Mouse (Mus musculus) erythroid progenitor cell, adult 5-6 weeks (primary cell): Measurements from ENCODE around the gene Olfr976. TPM values are rescaled to one million over a fixed set of nuclear protein-coding genes. Genes with fewer than 3 reads are reported as not detected.
"Not testable (repeated sequence)": the region's sequence is repeated elsewhere in the genome, so short reads cannot be mapped to it uniquely, and the experiment has no call there.

ENCODE experiments used
- ATAC-seq: replicated peaks from 2 replicates; pipeline ENCODE4 v1.8.0; 2016; ENCODE audit warnings: moderate number of reproducible peaks, mild to moderate bottlenecking, moderate TSS enrichment, inconsistent platforms; ENCODE audit not compliant: poor library complexity, low FRiP score, severe bottlenecking
- total RNA-seq, 2 experiments: library from RNA; stranded (forward) in 1 of 2; stranded (reverse) in 1 of 2; fragments of 150-400 nt in 1 of 2; fragments of 186-747, 209-891 nt in 1 of 2; gene quantifications; 2 replicates each; pipeline versions ENCODE4 v1.2.3 to v1.2.4; 2015 to 2017; ENCODE audit warnings: low replicate concordance in 2 of 2

Olfr976 gene
- not detected in 2 replicates for total RNA-seq (2015; ENCODE audit: low replicate concordance)
- not detected in 2 replicates for total RNA-seq (2017; ENCODE audit: low replicate concordance)

DNA sequence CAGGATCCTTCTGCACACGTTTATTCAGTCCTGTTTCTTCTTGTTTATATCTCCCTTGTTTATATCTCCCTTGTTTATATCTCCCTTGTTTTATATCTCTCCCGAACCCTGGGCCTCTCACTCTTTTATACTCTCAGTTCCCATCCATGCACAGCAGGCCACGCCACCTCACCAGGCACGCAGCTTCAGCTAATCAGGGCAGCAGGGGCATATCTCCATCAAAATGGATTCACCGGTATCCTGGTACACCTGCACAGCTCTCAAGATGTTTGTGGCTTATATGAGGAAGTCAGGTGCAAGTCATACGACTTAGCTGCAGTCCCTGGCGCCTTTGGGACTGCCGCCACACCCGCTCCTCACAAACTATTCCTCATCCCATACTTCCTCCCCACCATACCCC, at the start of gene Olfr976:
TSS of gene Olfr976 (minus strand) at position 101 of the 400 bp plus-strand sequence.
- ATAC-seq = not testable (repeated sequence)

DNA sequence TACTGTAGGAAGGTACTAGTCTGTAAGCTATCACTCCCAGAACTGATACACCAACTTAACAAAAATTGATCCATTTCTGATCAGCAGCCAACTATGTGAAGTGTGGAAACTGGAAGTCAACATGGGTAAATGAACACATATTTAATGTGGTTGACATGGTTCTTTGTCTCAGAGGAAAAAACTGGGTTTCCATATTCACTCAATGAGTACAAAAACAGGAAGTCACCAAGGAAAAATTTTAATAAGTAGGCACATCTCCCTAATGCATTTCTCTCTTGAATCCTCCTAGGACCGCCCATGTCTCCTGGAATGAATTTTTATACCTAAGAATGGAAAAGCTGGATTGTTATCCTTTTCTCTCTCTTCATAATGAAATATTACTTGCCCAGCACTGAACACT, 48.5 kb upstream of the Olfr976 start, which contains the start of gene Olfr980:
TSS of gene Olfr980 (minus strand) at position 101 of the 400 bp plus-strand sequence.
- no peak for ATAC-seq

DNA sequence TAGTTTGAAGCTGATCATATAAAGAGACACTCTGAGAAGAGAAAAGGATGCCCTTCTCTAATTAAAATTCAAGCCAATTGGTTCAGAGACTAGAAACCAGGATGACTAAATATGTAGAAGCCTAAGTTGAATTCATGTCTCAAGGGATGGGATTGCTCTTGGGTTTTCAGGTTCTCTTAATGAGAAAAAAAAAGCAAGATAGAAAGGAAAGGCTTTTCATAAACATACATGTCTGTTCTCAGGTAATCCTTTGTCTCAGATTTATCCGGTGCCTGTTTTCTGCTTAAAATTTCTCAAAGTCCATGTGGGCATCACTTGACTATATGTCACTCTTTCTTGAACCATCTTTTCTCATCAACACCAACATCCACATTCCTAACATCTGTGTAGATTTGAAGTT, 42.4 kb upstream of the Olfr976 start, which contains the start of gene Olfr979:
TSS of gene Olfr979 (minus strand) at position 101 of the 400 bp plus-strand sequence.
- no peak for ATAC-seq

DNA sequence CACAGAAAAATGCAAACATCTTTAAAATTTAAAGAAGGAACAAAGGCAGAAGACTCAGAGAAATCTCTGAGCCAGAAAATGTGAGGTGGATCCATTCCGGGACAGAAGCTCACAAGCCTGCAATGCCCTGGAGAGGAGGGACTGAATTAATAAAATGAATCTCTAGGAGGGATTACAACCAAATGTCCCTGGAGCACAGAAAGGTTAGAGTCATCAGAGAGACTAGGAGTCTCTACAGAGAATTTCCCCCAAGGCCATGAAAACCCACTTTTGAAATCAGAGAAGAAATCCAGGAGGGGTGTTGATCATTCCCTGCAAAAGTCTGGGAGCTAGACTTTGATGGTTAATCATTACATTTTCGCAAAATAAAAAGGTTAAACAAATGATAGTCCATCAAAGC, 30.9 kb upstream of the Olfr976 start, which contains the start of gene Olfr978:
TSS of gene Olfr978 (plus strand) at position 301 of the 400 bp plus-strand sequence.
- no peak for ATAC-seq

DNA sequence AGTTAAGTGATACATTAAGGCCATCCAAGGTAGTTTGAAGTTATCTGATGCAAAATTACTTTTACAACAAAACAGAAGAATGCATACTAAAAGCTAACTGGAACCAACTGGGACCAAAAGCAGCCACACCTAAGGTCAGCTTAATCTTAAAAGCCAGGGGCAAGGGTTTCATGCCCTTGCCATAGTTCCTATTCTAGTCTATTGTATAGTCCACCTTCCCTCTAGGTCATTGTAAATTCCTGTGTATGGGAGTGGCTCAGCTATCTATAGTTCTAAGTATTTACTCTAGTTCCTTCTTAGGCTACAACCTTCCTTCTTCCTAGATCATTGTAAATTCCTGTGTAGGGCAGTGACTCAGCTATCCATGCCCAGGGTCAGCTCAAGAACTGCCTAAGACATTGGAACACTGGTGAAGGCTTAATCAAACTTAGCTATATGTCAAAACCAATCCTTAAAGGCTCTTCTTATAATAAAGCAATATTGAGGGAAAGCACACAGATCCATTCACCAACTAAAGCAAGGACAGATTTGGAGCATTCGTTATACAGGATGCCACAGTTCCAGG, 15.7 kb upstream of the Olfr976 start:
- ATAC-seq = not testable (repeated sequence)

DNA sequence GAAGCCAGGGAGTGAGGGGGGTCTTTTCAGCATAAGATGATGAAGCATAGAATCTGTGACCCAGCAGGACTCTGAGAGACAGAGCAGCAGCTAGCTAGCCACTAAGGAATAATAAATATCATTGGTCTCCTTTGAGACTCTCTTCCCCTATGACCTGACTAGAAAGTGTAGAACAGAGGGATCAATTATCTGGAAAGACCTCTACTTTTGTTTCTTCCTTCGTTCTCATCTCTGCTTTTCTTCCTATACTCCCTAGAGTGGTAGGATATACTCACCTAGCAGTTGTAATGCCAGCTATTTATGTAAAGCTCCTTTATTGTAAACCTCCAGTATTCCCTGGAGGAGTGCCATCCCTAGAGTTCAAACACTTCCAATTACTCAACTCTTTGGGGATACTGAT, 9.0 kb downstream of the Olfr976 start, which contains the start of gene Olfr975:
TSS of gene Olfr975 (minus strand) at position 101 of the 400 bp plus-strand sequence.
- ATAC-seq = no peak

DNA sequence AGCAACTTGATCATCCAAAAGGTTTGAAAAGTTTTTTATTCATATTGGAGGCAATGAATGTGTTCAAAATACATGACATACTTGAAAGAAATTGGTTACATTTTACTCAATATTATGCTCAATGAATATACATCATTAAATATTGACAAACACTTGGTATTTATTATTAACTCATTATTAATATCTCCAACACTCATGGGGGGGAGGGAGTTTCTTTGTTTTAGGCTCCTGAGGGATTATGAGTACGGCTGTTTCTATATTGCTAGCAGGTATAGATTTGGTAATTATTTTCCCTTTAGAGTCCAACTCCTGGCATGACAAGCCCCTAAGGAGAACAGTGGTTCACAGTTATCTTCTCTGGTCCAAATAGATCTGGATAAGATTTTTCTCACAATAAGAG, 23.7 kb downstream of the Olfr976 start, which contains the start of gene Olfr974:
TSS of gene Olfr974 (plus strand) at position 301 of the 400 bp plus-strand sequence.
- no peak for ATAC-seq

DNA sequence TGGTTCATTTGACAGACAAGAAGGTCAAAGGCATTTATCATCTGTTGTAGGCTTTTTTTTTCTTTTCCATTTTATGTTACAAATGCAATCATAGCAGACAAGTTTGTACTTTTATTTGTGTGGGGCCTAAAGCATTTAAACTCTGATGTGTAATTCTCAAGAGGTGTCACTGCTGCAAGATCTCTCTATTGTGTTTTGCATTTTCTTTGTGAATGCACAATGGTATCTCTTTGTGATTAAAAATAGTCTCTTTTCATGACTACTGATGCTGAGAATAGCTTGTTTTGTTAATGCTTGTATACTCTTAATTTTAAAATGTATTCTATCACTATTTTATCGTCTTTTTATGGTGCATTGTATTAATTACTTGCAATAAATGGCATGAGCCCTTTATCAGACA, 32.1 kb downstream of the Olfr976 start:
- ATAC-seq = not testable (repeated sequence)

DNA sequence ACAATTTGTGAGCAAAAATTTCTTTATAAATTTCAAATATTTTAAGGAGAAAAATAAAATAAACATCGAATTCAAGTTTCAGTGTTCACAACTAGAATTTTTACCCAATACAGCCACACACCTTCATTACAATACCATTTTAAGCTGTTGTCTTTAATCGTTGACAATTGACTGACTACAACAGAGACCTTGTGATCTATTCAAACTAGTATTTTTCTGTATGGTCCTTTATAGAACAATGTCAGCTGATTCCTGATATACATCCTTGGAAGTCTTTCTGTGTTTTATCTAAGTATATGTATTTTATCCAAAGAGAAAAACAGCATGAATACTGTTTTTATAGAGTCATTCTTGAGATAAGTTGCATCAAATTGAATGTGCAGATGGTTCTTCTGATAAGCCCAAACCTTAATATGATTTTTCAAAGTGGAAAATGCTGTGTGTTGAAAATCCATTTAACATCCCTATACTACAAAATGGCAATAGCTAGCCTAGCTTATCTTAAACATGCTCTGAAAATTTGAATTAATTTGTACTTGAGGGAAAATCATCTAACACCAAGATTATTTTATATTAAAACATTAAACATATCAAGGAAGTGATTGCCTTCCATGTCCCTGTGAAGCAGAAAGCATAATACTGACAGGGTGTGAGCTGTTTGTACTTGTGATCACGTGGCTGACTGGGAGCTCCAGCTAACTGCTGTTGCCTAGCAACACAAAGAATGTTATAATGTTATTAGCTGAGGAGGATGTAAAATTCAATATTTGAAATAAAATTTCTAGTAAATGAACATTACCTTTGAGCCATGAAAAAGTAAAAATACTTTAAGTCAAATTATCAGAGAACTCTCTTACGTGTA, 32.7 kb downstream of the Olfr976 start:
- ATAC-seq = not testable (repeated sequence)

- ATAC-seq = no peak
Observed at GRCm38 (mm10) chr9:39909939-39910338, 51.0 kb downstream of the Olfr976 start.

GRCm38 (mm10) chr9:39907036-39907435, 53.9 kb downstream of the Olfr976 start, which contains the start of gene Olfr229:
Olfr229 (plus strand) TSS chr9:39907336.
- ATAC-seq = no peak

GRCm38 (mm10) chr9:39905106-39905505, 55.8 kb downstream of the Olfr976 start:
- no peak for ATAC-seq

Other genes starting within 250 kb of the Olfr976 start
- not detected in 2 replicates for gene Olfr965, start 249.8 kb downstream of the Olfr976 start, total RNA-seq (2015; ENCODE audit: low replicate concordance)
- gene Olfr965, start 249.8 kb downstream of the Olfr976 start, total RNA-seq (2017; ENCODE audit: low replicate concordance) = not detected in 2 replicates
- not detected in 2 replicates for gene Olfr150, start 230.2 kb downstream of the Olfr976 start, total RNA-seq (2015; ENCODE audit: low replicate concordance)
- not detected in 2 replicates for gene Olfr150, start 230.2 kb downstream of the Olfr976 start, total RNA-seq (2017; ENCODE audit: low replicate concordance)
- not detected in 2 replicates for gene Olfr967, start 214.9 kb downstream of the Olfr976 start, total RNA-seq (2015; ENCODE audit: low replicate concordance)
- not detected in 2 replicates for gene Olfr967, start 214.9 kb downstream of the Olfr976 start, total RNA-seq (2017; ENCODE audit: low replicate concordance)
- not detected in 2 replicates for gene Olfr968, start 177.9 kb downstream of the Olfr976 start, total RNA-seq (2015; ENCODE audit: low replicate concordance)
- not detected in 2 replicates for gene Olfr968, start 177.9 kb downstream of the Olfr976 start, total RNA-seq (2017; ENCODE audit: low replicate concordance)
- gene Olfr969, start 170.2 kb downstream of the Olfr976 start, total RNA-seq (2015; ENCODE audit: low replicate concordance) = not detected in 2 replicates
- gene Olfr969, start 170.2 kb downstream of the Olfr976 start, total RNA-seq (2017; ENCODE audit: low replicate concordance) = not detected in 2 replicates
- not detected in 2 replicates for gene Olfr970, start 152.3 kb downstream of the Olfr976 start, total RNA-seq (2015; ENCODE audit: low replicate concordance)
- not detected in 2 replicates for gene Olfr970, start 152.3 kb downstream of the Olfr976 start, total RNA-seq (2017; ENCODE audit: low replicate concordance)
- gene Olfr971, start 124.3 kb downstream of the Olfr976 start, total RNA-seq (2015; ENCODE audit: low replicate concordance) = not detected in 2 replicates
- not detected in 2 replicates for gene Olfr971, start 124.3 kb downstream of the Olfr976 start, total RNA-seq (2017; ENCODE audit: low replicate concordance)
- not detected in 2 replicates for gene Olfr972, start 94.7 kb downstream of the Olfr976 start, total RNA-seq (2015; ENCODE audit: low replicate concordance)
- gene Olfr972, start 94.7 kb downstream of the Olfr976 start, total RNA-seq (2017; ENCODE audit: low replicate concordance) = not detected in 2 replicates
- not detected in 2 replicates for gene Olfr229, start 53.8 kb downstream of the Olfr976 start, total RNA-seq (2015; ENCODE audit: low replicate concordance)
- gene Olfr229, start 53.8 kb downstream of the Olfr976 start, total RNA-seq (2017; ENCODE audit: low replicate concordance) = not detected in 2 replicates
- gene Olfr974, start 23.6 kb downstream of the Olfr976 start, total RNA-seq (2015; ENCODE audit: low replicate concordance) = not detected in 2 replicates
- gene Olfr974, start 23.6 kb downstream of the Olfr976 start, total RNA-seq (2017; ENCODE audit: low replicate concordance) = not detected in 2 replicates
- gene Olfr975, start 9.1 kb downstream of the Olfr976 start, total RNA-seq (2015; ENCODE audit: low replicate concordance) = not detected in 2 replicates
- not detected in 2 replicates for gene Olfr975, start 9.1 kb downstream of the Olfr976 start, total RNA-seq (2017; ENCODE audit: low replicate concordance)
- gene Olfr978, start 31.0 kb upstream of the Olfr976 start, total RNA-seq (2015; ENCODE audit: low replicate concordance) = not detected in 2 replicates
- gene Olfr978, start 31.0 kb upstream of the Olfr976 start, total RNA-seq (2017; ENCODE audit: low replicate concordance) = not detected in 2 replicates
- not detected in 2 replicates for gene Olfr979, start 42.3 kb upstream of the Olfr976 start, total RNA-seq (2015; ENCODE audit: low replicate concordance)
- gene Olfr979, start 42.3 kb upstream of the Olfr976 start, total RNA-seq (2017; ENCODE audit: low replicate concordance) = not detected in 2 replicates
- gene Olfr980, start 48.4 kb upstream of the Olfr976 start, total RNA-seq (2015; ENCODE audit: low replicate concordance) = not detected in 2 replicates
- 1.2 TPM in 1 of 2 replicates, not detected in the other for gene Olfr980, start 48.4 kb upstream of the Olfr976 start, total RNA-seq (2017; ENCODE audit: low replicate concordance)
- gene Olfr981, start 60.3 kb upstream of the Olfr976 start, total RNA-seq (2015; ENCODE audit: low replicate concordance) = not detected in 2 replicates
- not detected in 2 replicates for gene Olfr981, start 60.3 kb upstream of the Olfr976 start, total RNA-seq (2017; ENCODE audit: low replicate concordance)
- gene Olfr982, start 112.7 kb upstream of the Olfr976 start, total RNA-seq (2015; ENCODE audit: low replicate concordance) = not detected in 2 replicates
- not detected in 2 replicates for gene Olfr982, start 112.7 kb upstream of the Olfr976 start, total RNA-seq (2017; ENCODE audit: low replicate concordance)
- gene Olfr983, start 132.5 kb upstream of the Olfr976 start, total RNA-seq (2015; ENCODE audit: low replicate concordance) = not detected in 2 replicates
- not detected in 2 replicates for gene Olfr983, start 132.5 kb upstream of the Olfr976 start, total RNA-seq (2017; ENCODE audit: low replicate concordance)
- gene Olfr984, start 153.1 kb upstream of the Olfr976 start, total RNA-seq (2015; ENCODE audit: low replicate concordance) = not detected in 2 replicates
- not detected in 2 replicates for gene Olfr984, start 153.1 kb upstream of the Olfr976 start, total RNA-seq (2017; ENCODE audit: low replicate concordance)
- gene Olfr985, start 169.1 kb upstream of the Olfr976 start, total RNA-seq (2015; ENCODE audit: low replicate concordance) = not detected in 2 replicates
- gene Olfr985, start 169.1 kb upstream of the Olfr976 start, total RNA-seq (2017; ENCODE audit: low replicate concordance) = not detected in 2 replicates
- not detected in 2 replicates for gene Tmem225, start 187.0 kb upstream of the Olfr976 start, total RNA-seq (2015; ENCODE audit: low replicate concordance)
- gene Tmem225, start 187.0 kb upstream of the Olfr976 start, total RNA-seq (2017; ENCODE audit: low replicate concordance) = not detected in 2 replicates
- not detected in 2 replicates for gene Olfr986, start 219.8 kb upstream of the Olfr976 start, total RNA-seq (2015; ENCODE audit: low replicate concordance)
- gene Olfr986, start 219.8 kb upstream of the Olfr976 start, total RNA-seq (2017; ENCODE audit: low replicate concordance) = not detected in 2 replicates
- gene Zfp202, start 231.2 kb upstream of the Olfr976 start, total RNA-seq (2015; ENCODE audit: low replicate concordance) = 0.36 TPM in 1 of 2 replicates, not detected in the other
- gene Zfp202, start 231.2 kb upstream of the Olfr976 start, total RNA-seq (2017; ENCODE audit: low replicate concordance) = 0.77 TPM in 1 of 2 replicates, not detected in the other